Mouse (Mus musculus) cerebellum, adult 2 months (tissue): ENCODE measurements around the gene Atoh1.

Source experiments
- CTCF ChIP-seq: fragments of 200-500 bp; IDR thresholded peaks from 2 replicates; pipeline ENCODE4 v1.5.1; 2011; ENCODE audit warnings: low read depth, mild to moderate bottlenecking, control low read depth, low read length, moderate library complexity, borderline replicate concordance; ENCODE audit not compliant: insufficient read depth
- POLR2A ChIP-seq: fragments of 200-500 bp; IDR thresholded peaks from 2 replicates; pipeline ENCODE4 v1.6.1; 2011; ENCODE audit warnings: low read length, control low read depth, borderline replicate concordance; ENCODE audit not compliant: insufficient read depth

GRCm38 (mm10) chr6:64731621-64732320 lies 2.8 kb downstream of the Atoh1 start:
- no peak for TF ChIP-seq POLR2A
- TF ChIP-seq CTCF, result no peak
